Mouse (Mus musculus): ENCODE measurements around the gene Gm45261.

- TF ChIP-seq POLR2A (IDR thresholded peaks at IDR 0.05; ENCODE audit: borderline replicate concordance, extremely low read depth, insufficient read depth, insufficient read length, poor library complexity, severe bottlenecking) (no peak), CTCF (IDR thresholded peaks at IDR 0.05; ENCODE audit: borderline replicate concordance, extremely low read depth, insufficient read depth, insufficient read length) (no peak)
Measured at GRCm38 (mm10) chr1:80474942-80475341, 13.7 kb upstream of the Gm45261 start.

All from brain, embryonic 14.5 days (tissue).